In the genomic region with DNA sequence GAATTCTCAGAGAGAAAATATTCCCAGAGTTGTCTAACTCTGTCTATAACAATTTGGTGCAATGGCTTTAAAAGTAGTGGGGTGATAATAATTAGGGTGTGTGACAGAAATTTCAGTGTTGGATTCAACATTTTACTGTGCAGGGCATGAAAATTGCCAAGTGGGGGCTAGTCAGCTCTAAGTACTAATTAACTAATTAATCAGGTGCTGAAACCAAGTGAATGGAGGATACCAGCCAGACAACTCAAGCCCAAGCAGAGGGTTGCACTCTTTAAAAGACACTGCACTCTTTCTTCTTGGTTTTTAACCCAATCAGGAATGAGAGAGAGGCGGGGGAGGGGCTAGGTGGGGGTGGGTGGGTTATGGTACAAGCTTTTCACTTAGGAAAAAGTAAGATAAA, we compare ENCODE assay signal across 31 mouse cellular contexts. TPM values are rescaled to one million over a fixed set of nuclear protein-coding genes. Genes with fewer than 3 reads are reported as not detected.
"Had no signal": no experiment of that assay in that cellular context is flagged by ENCODE, and none has a peak within 500 bp of the region (broad histone marks: within the 10 kb centered on the region; RNA-seq: fewer than 3 reads in every experiment).

No protein-coding gene starts in this region.

- H3K9me3 ChIP-seq: limb, embryonic 10.5 days; limb, embryonic 13.5 days; liver, embryonic 12.5 days; liver, embryonic 15.5 days; lung, embryonic 15.5 days had no signal

- H3K36me3 ChIP-seq: limb, embryonic 10.5 days; limb, embryonic 13.5 days; liver, embryonic 12.5 days; liver, embryonic 15.5 days; lung, embryonic 15.5 days had no signal

- DNase-seq: kidney, adult 9 months; kidney, postnatal 14 days; kidney, postnatal 4 days; layer of hippocampus, adult 9-11 months; liver; lung, adult 18-20 months; lung, postnatal 10 days; lung, postnatal 4 days; midbrain, embryonic 14.5 days; right cerebral cortex, postnatal 25 days; spleen, adult 18-20 months; thymus, adult 18-20 months; thymus, postnatal 36 days had no signal

- H3K4me1 ChIP-seq: limb, embryonic 10.5 days; limb, embryonic 13.5 days; liver, embryonic 12.5 days; liver, embryonic 15.5 days; lung, embryonic 15.5 days had no signal

- H3K27ac ChIP-seq: limb, embryonic 10.5 days; limb, embryonic 13.5 days; liver, embryonic 12.5 days; liver, embryonic 15.5 days; lung, embryonic 15.5 days had no signal

- ATAC-seq: liver, embryonic 12.5 days had no signal

- H3K4me3 ChIP-seq: limb, embryonic 10.5 days; limb, embryonic 13.5 days; liver, embryonic 12.5 days; liver, embryonic 15.5 days; lung, embryonic 15.5 days had no signal

- H3K4me2 ChIP-seq: limb, embryonic 13.5 days; liver, embryonic 12.5 days; liver, embryonic 15.5 days; lung, embryonic 15.5 days; midbrain, embryonic 11.5 days had no signal

- H3K9ac ChIP-seq: limb, embryonic 13.5 days; liver, embryonic 12.5 days; liver, embryonic 15.5 days; lung, embryonic 15.5 days had no signal

RNA-seq across cellular contexts. Expression of gene Gm7073, which starts 6.4 kb away (rescaled TPM):
- total RNA-seq: layer of hippocampus, adult 18-20 months; layer of hippocampus, postnatal 25 days; left cerebral cortex, adult 18-20 months; left cerebral cortex, postnatal 25 days; megakaryocyte progenitor cell, adult 5-6 weeks; megakaryocyte-erythroid progenitor cell, adult 5-6 weeks; midbrain, postnatal 0 days had no signal
- polyA plus RNA-seq: kidney, embryonic 16.5 days; limb, embryonic 10.5 days; limb, embryonic 13.5 days; liver, embryonic 12.5 days; liver, embryonic 15.5 days; lung, embryonic 15.5 days; midbrain, embryonic 11.5 days; midbrain, embryonic 14.5 days; midbrain, postnatal 0 days; neural tube, embryonic 11.5 days; neural tube, embryonic 14.5 days; stomach, embryonic 16.5 days; urinary bladder, adult 2 months had no signal
